Mouse (Mus musculus) lung, embryonic 16.5 days (tissue): ENCODE measurements around the gene Rapgef1. TPM values are rescaled to one million over a fixed set of nuclear protein-coding genes. Genes with fewer than 3 reads are reported as not detected.

Source experiments
- ATAC-seq: fragments of 200-750 bp; cut with Nextera tagmentation; 2 replicates; pipeline ENCODE4 v1.8.0; 2017; ENCODE audit warnings: low read depth, mild to moderate bottlenecking, moderate library complexity
- H3K27ac ChIP-seq: fragments of 300-500 bp; sonication (generic); 2 replicates; pipeline ENCODE4 v1.5.1; 2014; ENCODE audit warnings: mild to moderate bottlenecking, control low read depth, low read length
- H3K27me3 ChIP-seq: fragments of 300-500 bp; sonication (generic); 2 replicates; pipeline ENCODE4 v1.6.1; 2014; ENCODE audit warnings: low read depth, low read length, mixed read lengths; ENCODE audit not compliant: control insufficient read depth, insufficient read depth
- H3K36me3 ChIP-seq: fragments of 300-500 bp; sonication (generic); 2 replicates; pipeline ENCODE4 v1.6.1; 2014; ENCODE audit warnings: low read length; ENCODE audit not compliant: control insufficient read depth, insufficient read depth
- H3K4me1 ChIP-seq: fragments of 300-500 bp; sonication (generic); replicated peaks from 2 replicates; pipeline ENCODE4 v1.6.1; 2014; ENCODE audit warnings: low read length, mixed read lengths; ENCODE audit not compliant: control insufficient read depth, insufficient read depth
- H3K4me2 ChIP-seq: fragments of 300-500 bp; sonication (generic); 2 replicates; pipeline ENCODE4 v1.6.1; 2014; ENCODE audit warnings: low read depth, low read length, control low read depth
- H3K4me3 ChIP-seq: fragments of 300-500 bp; sonication (generic); 2 replicates; pipeline ENCODE4 v1.5.1; 2014; ENCODE audit warnings: mild to moderate bottlenecking, low read length, control low read depth
- H3K9ac ChIP-seq: fragments of 300-500 bp; sonication (generic); 2 replicates; pipeline ENCODE4 v1.6.1; 2014; ENCODE audit warnings: low read length, control low read depth
- H3K9me3 ChIP-seq: fragments of 300-500 bp; sonication (generic); 2 replicates; pipeline ENCODE4 v1.6.1; 2016; ENCODE audit warnings: low read length; ENCODE audit not compliant: control insufficient read depth
- WGBS: fragments of 180-500 bp; shearing (Covaris S2); extraction: QIAGEN DNeasy Blood & Tissue Kit; methylation state at CpG from one replicate; pipeline ENCODE4 v1.1.7; 2014; 5-methylcytosine and 5-hydroxymethylcytosine counted together
- polyA plus RNA-seq: library from polyadenylated mRNA; unstranded; fragments of >200 nt; fragmentation: Nextera tagmentation; extraction: Ambion mirVana; gene quantifications from 2 replicates; pipeline ENCODE4 v1.2.1, GENCODE M21; 2015

Gene Rapgef1
- polyA plus RNA-seq, 1 experiment from 2014 or later: 10.7 TPM

GRCm38 (mm10) chr2:29589266-29589665 is 30.3 kb upstream of the Rapgef1 start:
- Histone ChIP-seq H3K9ac (no peak overlapping the region), H3K4me3 (no peak overlapping the region), H3K36me3 (no peaks in the 10 kb centered on the region), H3K4me2 (no peak overlapping the region), H3K4me1 (no peaks in the 10 kb centered on the region), H3K27ac (no peak overlapping the region), H3K9me3 (no peaks in the 10 kb centered on the region), H3K27me3 (no peaks in the 10 kb centered on the region)
- no peak for ATAC-seq
- WGBS: 23% methylated on average over 10 of the region's 10 CpGs

GRCm38 (mm10) chr2:29591626-29592025 is 27.9 kb upstream of the Rapgef1 start:
- Histone ChIP-seq H3K4me3 (no peak overlapping the region), H3K27me3 (no peaks in the 10 kb centered on the region), H3K4me1 (no peaks in the 10 kb centered on the region), H3K36me3 (no peaks in the 10 kb centered on the region), H3K9me3 (no peaks in the 10 kb centered on the region), H3K27ac (no peak overlapping the region), H3K4me2 (no peak overlapping the region), H3K9ac (no peak overlapping the region)
- WGBS: 80% methylated on average over 6 of the region's 6 CpGs
- no peak for ATAC-seq

GRCm38 (mm10) chr2:29592537-29592936 is 27.0 kb upstream of the Rapgef1 start:
- Histone ChIP-seq H3K9ac (no peak overlapping the region), H3K4me2 (no peak overlapping the region), H3K36me3 (no peaks in the 10 kb centered on the region), H3K4me1 (no peaks in the 10 kb centered on the region), H3K9me3 (no peaks in the 10 kb centered on the region), H3K27ac (no peak overlapping the region), H3K4me3 (no peak overlapping the region), H3K27me3 (no peaks in the 10 kb centered on the region)
- ATAC-seq: no peak
- 64% methylated on average over 8 of the region's 8 CpGs for WGBS

GRCm38 (mm10) chr2:29603930-29604329 is 15.6 kb upstream of the Rapgef1 start:
- Histone ChIP-seq H3K9ac (no peak overlapping the region), H3K36me3 (no peaks in the 10 kb centered on the region), H3K4me2 (no peak overlapping the region), H3K27ac (no peak overlapping the region), H3K4me1 (0 out of 2 replicates have a peak, but pooled peaks cover 2% of the 10 kb centered on the region), H3K27me3 (no peaks in the 10 kb centered on the region; the same call in 1 of the 2 replicates), H3K9me3 (no peaks in the 10 kb centered on the region), H3K4me3 (no peak overlapping the region)
- WGBS: 0% methylated on average over 3 of the region's 3 CpGs
- ATAC-seq: peak; percentile 65

GRCm38 (mm10) chr2:29605591-29605990 is 13.9 kb upstream of the Rapgef1 start:
- Histone ChIP-seq H3K27ac (no peak overlapping the region), H3K4me3 (no peak overlapping the region), H3K4me1 (0 out of 2 replicates have a peak, but pooled peaks cover 2% of the 10 kb centered on the region), H3K9me3 (no peaks in the 10 kb centered on the region), H3K36me3 (no peaks in the 10 kb centered on the region), H3K27me3 (no peaks in the 10 kb centered on the region; the same call in 1 of the 2 replicates), H3K4me2 (no peak overlapping the region), H3K9ac (no peak overlapping the region)
- 85% methylated on average over 5 of the region's 5 CpGs for WGBS
- no peak for ATAC-seq

GRCm38 (mm10) chr2:29606460-29606859 is 13.1 kb upstream of the Rapgef1 start:
- no peak overlapping the region for H3K27ac ChIP-seq
- no peaks in the 10 kb centered on the region; the same call in 1 of the 2 replicates for H3K27me3 ChIP-seq
- no peak for ATAC-seq
- H3K36me3 ChIP-seq: no peaks in the 10 kb centered on the region
- WGBS: 30% methylated on average over 6 of the region's 6 CpGs
- no peaks in the 10 kb centered on the region for H3K9me3 ChIP-seq
- H3K4me1 ChIP-seq: 0 out of 2 replicates have a peak, but pooled peaks cover 2% of the 10 kb centered on the region
- H3K9ac ChIP-seq: no peak overlapping the region
- H3K4me2 ChIP-seq: no peak overlapping the region
- H3K4me3 ChIP-seq: no peak overlapping the region

- Histone ChIP-seq H3K4me1 (peaks cover 10% of the 10 kb centered on the region), H3K27ac (no peak overlapping the region), H3K36me3 (no peaks in the 10 kb centered on the region), H3K9me3 (no peaks in the 10 kb centered on the region), H3K4me2 (no peak overlapping the region), H3K9ac (no peak overlapping the region), H3K27me3 (no peaks in the 10 kb centered on the region), H3K4me3 (no peak overlapping the region)
- no peak for ATAC-seq
- WGBS: 82% methylated on average over 1 of the region's 1 CpGs
Measured at GRCm38 (mm10) chr2:29617341-29617740, 2.2 kb upstream of the Rapgef1 start.

GRCm38 (mm10) chr2:29618926-29619483 is 515 bp upstream of the Rapgef1 start:
- WGBS: 54% methylated on average over 8 of the region's 8 CpGs
- Histone ChIP-seq H3K9me3 (no peaks in the 10 kb centered on the region), H3K4me3 (no peak overlapping the region; the same call in 1 of the 2 replicates), H3K4me1 (peaks cover 12% of the 10 kb centered on the region), H3K27ac (no peak overlapping the region), H3K36me3 (no peaks in the 10 kb centered on the region), H3K4me2 (no peak overlapping the region), H3K9ac (no peak overlapping the region), H3K27me3 (no peaks in the 10 kb centered on the region)
- ATAC-seq: peak; percentile 10; the same call in 1 of the 2 replicates

- Histone ChIP-seq H3K27ac (peak overlapping the region; percentile 75), H3K9me3 (no peaks in the 10 kb centered on the region), H3K36me3 (no peaks in the 10 kb centered on the region), H3K4me1 (peaks cover 12% of the 10 kb centered on the region), H3K9ac (peak overlapping the region; percentile 91), H3K27me3 (no peaks in the 10 kb centered on the region), H3K4me2 (peak overlapping the region; percentile 83), H3K4me3 (peak overlapping the region; percentile 88)
- ATAC-seq: no peak
- 2% methylated on average over 15 of the region's 15 CpGs for WGBS
Measured at GRCm38 (mm10) chr2:29620301-29620827, 844 bp downstream of the Rapgef1 start.
